7 mouse cellular contexts compared by ENCODE assay signal in genomic region chr11:73160811-73161200, GRCm38 (mm10). TPM values are rescaled to one million over a fixed set of nuclear protein-coding genes. Genes with fewer than 3 reads are reported as not detected.
DNase-seq lines count a peak whose midpoint lies in the region; ATAC-seq and TF ChIP-seq lines count a peak whose summit lies in the region.

No protein-coding gene starts in this region.

- H3K27me3 ChIP-seq in hindbrain, embryonic 15.5 days: peaks cover 16% of the 10 kb centered on the region; the same call in 1 of the 2 replicates
- peaks cover 36% of the 10 kb centered on the region for H3K27me3 ChIP-seq in liver, embryonic 15.5 days

- no peaks in the 10 kb centered on the region for H3K9me3 ChIP-seq in hindbrain, embryonic 15.5 days
- H3K9me3 ChIP-seq in liver, embryonic 15.5 days (replicated peaks): no peaks in the 10 kb centered on the region

- no peaks in the 10 kb centered on the region for H3K36me3 ChIP-seq in hindbrain, embryonic 15.5 days
- H3K36me3 ChIP-seq in liver, embryonic 15.5 days (replicated peaks): no peaks in the 10 kb centered on the region

- no peaks in the 10 kb centered on the region for H3K4me1 ChIP-seq in cortical plate, adult 2 months (ENCODE audit: control insufficient read depth, insufficient read depth, low read length)
- peaks cover 14% of the 10 kb centered on the region for H3K4me1 ChIP-seq in hindbrain, embryonic 15.5 days (replicated peaks)
- H3K4me1 ChIP-seq in liver, embryonic 15.5 days (replicated peaks): no peaks in the 10 kb centered on the region

- no peak overlapping the region for H3K27ac ChIP-seq in cortical plate, adult 2 months (ENCODE audit: insufficient read depth, low read length)
- H3K27ac ChIP-seq in hindbrain, embryonic 15.5 days (replicated peaks): no peak overlapping the region
- no peak overlapping the region for H3K27ac ChIP-seq in liver, embryonic 15.5 days (replicated peaks)

- peak; percentile 86 for DNase-seq in gastrocnemius, adult 18-20 months (ENCODE audit: low spot score)
- peak; percentile 29 for DNase-seq in retina, embryonic 14.5 days (ENCODE audit: low spot score)
- DNase-seq in left cerebral cortex, adult 9 months (ENCODE audit: low spot score in 2 of 2): no peak
- DNase-seq in cerebellum, postnatal 36 days: no peak

- 32% methylated on average over 6 of the region's 6 CpGs for WGBS in hindbrain, embryonic 15.5 days
- WGBS in liver, embryonic 15.5 days (ENCODE audit: insufficient replicate concordance): 35% methylated on average over 6 of the region's 6 CpGs

- no peak for TF ChIP-seq POLR2A in cortical plate, adult 2 months (IDR thresholded peaks at IDR 0.05; ENCODE audit: extremely low read depth, insufficient read depth, low read length)

- H3K4me2 ChIP-seq in hindbrain, embryonic 15.5 days: peak overlapping the region; percentile 93
- peak overlapping the region; percentile 64 for H3K4me2 ChIP-seq in liver, embryonic 15.5 days

- 0 out of 2 replicates have a peak overlapping the region, but pooled peaks have one; percentile 49 for H3K9ac ChIP-seq in hindbrain, embryonic 15.5 days
- no peak overlapping the region for H3K9ac ChIP-seq in liver, embryonic 15.5 days

- H3K4me3 ChIP-seq in cortical plate, adult 2 months (ENCODE audit: insufficient read depth, low read length): peak overlapping the region; percentile 34; the same call in 1 of the 2 replicates
- H3K4me3 ChIP-seq in hindbrain, embryonic 15.5 days: peak overlapping the region; percentile 47
- H3K4me3 ChIP-seq in liver, embryonic 15.5 days (replicated peaks): peak overlapping the region; percentile 39; the same call in 1 of the 2 replicates

- no peak for TF ChIP-seq CTCF in cortical plate, adult 2 months (IDR thresholded peaks at IDR 0.05; ENCODE audit: extremely low read depth, insufficient read depth, low read length)

- no peak for ATAC-seq in hindbrain, embryonic 15.5 days (ENCODE audit: low FRiP score, low read depth)
- ATAC-seq in liver, embryonic 15.5 days (ENCODE audit: insufficient read depth): no peak

RNA-seq across cellular contexts. Expression of gene P2rx5, which starts 0.6 kb away (rescaled TPM):
- 0.35 and 0.68 TPM in 2 replicates for polyA plus RNA-seq in cortical plate, adult 2 months (2012; rRNA removed)
- 1 to 10 TPM; 8.1 to 8.4 TPM for total RNA-seq in gastrocnemius, adult 18-20 months (2021)
- 0.43 and 0.49 TPM in 2 replicates for polyA plus RNA-seq in hindbrain, embryonic 15.5 days (2015; fragmentation: Nextera tagmentation; extraction: Ambion mirVana)
- 0.15 and 0.20 TPM in 2 replicates for polyA plus RNA-seq in liver, embryonic 15.5 days (2015; fragmentation: Nextera tagmentation; extraction: Ambion mirVana)

RNA-seq across cellular contexts. Expression of gene Emc6, which starts 16.0 kb away (rescaled TPM):
- polyA plus RNA-seq in cortical plate, adult 2 months (2012; rRNA removed): 62.8 and 69.7 TPM in 2 replicates
- total RNA-seq in gastrocnemius, adult 18-20 months (2021): 10 to 100 TPM; 84.7 to 88.1 TPM
- 126 and 131 TPM in 2 replicates for polyA plus RNA-seq in hindbrain, embryonic 15.5 days (2015; fragmentation: Nextera tagmentation; extraction: Ambion mirVana)
- polyA plus RNA-seq in liver, embryonic 15.5 days (2015; fragmentation: Nextera tagmentation; extraction: Ambion mirVana): 73.0 and 73.6 TPM in 2 replicates

RNA-seq across cellular contexts. Expression of gene Tax1bp3, which starts 16.1 kb away (rescaled TPM):
- 13.3 and 13.6 TPM in 2 replicates for polyA plus RNA-seq in cortical plate, adult 2 months (2012; rRNA removed)
- total RNA-seq in gastrocnemius, adult 18-20 months (2021): 10 to 100 TPM in 1 of 2 experiments, 1 to 10 TPM in 1; 7.8 to 12.0 TPM
- polyA plus RNA-seq in hindbrain, embryonic 15.5 days (2015; fragmentation: Nextera tagmentation; extraction: Ambion mirVana): 131 TPM in 2 replicates
- polyA plus RNA-seq in liver, embryonic 15.5 days (2015; fragmentation: Nextera tagmentation; extraction: Ambion mirVana): 29.6 and 32.7 TPM in 2 replicates

RNA-seq across cellular contexts. Expression of gene Haspin, which starts 22.7 kb away (rescaled TPM):
- polyA plus RNA-seq in cortical plate, adult 2 months (2012; rRNA removed): 0.13 and 0.15 TPM in 2 replicates
- total RNA-seq in gastrocnemius, adult 18-20 months (2021): under 1 TPM in 1 of 2 experiments, not detected in 1; 0.12 TPM
- polyA plus RNA-seq in hindbrain, embryonic 15.5 days (2015; fragmentation: Nextera tagmentation; extraction: Ambion mirVana): 4.0 TPM in 2 replicates
- 11.8 and 12.8 TPM in 2 replicates for polyA plus RNA-seq in liver, embryonic 15.5 days (2015; fragmentation: Nextera tagmentation; extraction: Ambion mirVana)

RNA-seq across cellular contexts. Expression of gene Ctns, which starts 38.0 kb away (rescaled TPM):
- 23.5 and 24.5 TPM in 2 replicates for polyA plus RNA-seq in cortical plate, adult 2 months (2012; rRNA removed)
- 1 to 10 TPM; 4.4 to 5.7 TPM for total RNA-seq in gastrocnemius, adult 18-20 months (2021)
- polyA plus RNA-seq in hindbrain, embryonic 15.5 days (2015; fragmentation: Nextera tagmentation; extraction: Ambion mirVana): 16.2 and 18.4 TPM in 2 replicates
- polyA plus RNA-seq in liver, embryonic 15.5 days (2015; fragmentation: Nextera tagmentation; extraction: Ambion mirVana): 7.1 and 7.8 TPM in 2 replicates

Comparison
In these comparisons a context has a peak if more than half of its experiments do, and no peak if none do; other contexts are left out.
1. DNase-seq: peak in gastrocnemius, adult 18-20 months (single experiment) and retina, embryonic 14.5 days (single experiment); none in left cerebral cortex, adult 9 months (0 of 2) and cerebellum, postnatal 36 days (0 of 2).
2. Peak in every context shown above with its lines, with median percentiles within 50 percentile points of each other: H3K4me3 ChIP-seq.